Mouse (Mus musculus) forebrain, embryonic 16.5 days (tissue): ENCODE data around the gene Slc35e1. TPM values are rescaled to one million over a fixed set of nuclear protein-coding genes. Genes with fewer than 3 reads are reported as not detected.

Experiments
- ATAC-seq: fragments of 200-750 bp; cut with Nextera tagmentation; 2 replicates; pipeline ENCODE4 v1.8.0; 2017; ENCODE audit warnings: mild to moderate bottlenecking, moderate library complexity
- H3K27ac ChIP-seq: fragments of 300-500 bp; sonication (generic); 2 replicates; pipeline ENCODE4 v1.5.1; 2014; ENCODE audit warnings: low read length, control low read depth
- H3K27me3 ChIP-seq: fragments of 300-500 bp; sonication (generic); replicated peaks from 2 replicates; pipeline ENCODE4 v1.6.1; 2014; ENCODE audit warnings: low read length; ENCODE audit not compliant: control insufficient read depth, insufficient read depth
- H3K36me3 ChIP-seq: fragments of 300-500 bp; sonication (generic); 2 replicates; pipeline ENCODE4 v1.6.1; 2014; ENCODE audit not compliant: control insufficient read depth, insufficient read depth
- H3K4me1 ChIP-seq: fragments of 300-500 bp; sonication (generic); replicated peaks from 2 replicates; pipeline ENCODE4 v1.6.1; 2014; ENCODE audit warnings: low read length; ENCODE audit not compliant: control insufficient read depth, insufficient read depth
- H3K4me2 ChIP-seq: fragments of 300-500 bp; sonication (generic); 2 replicates; pipeline ENCODE4 v1.6.1; 2014; ENCODE audit warnings: mild to moderate bottlenecking, low read length, control low read depth
- H3K4me3 ChIP-seq: fragments of 300-500 bp; sonication (generic); replicated peaks from 2 replicates; pipeline ENCODE4 v1.5.1; 2014; ENCODE audit warnings: mild to moderate bottlenecking, low read length, control low read depth
- H3K9ac ChIP-seq: fragments of 300-500 bp; sonication (generic); replicated peaks from 2 replicates; pipeline ENCODE4 v1.6.1; 2014; ENCODE audit warnings: low read depth, low read length, control low read depth
- H3K9me3 ChIP-seq: fragments of 300-500 bp; sonication (generic); 2 replicates; pipeline ENCODE4 v1.6.1; 2016; ENCODE audit warnings: low read length; ENCODE audit not compliant: control insufficient read depth
- WGBS: fragments of 180-500 bp; shearing (Covaris S2); extraction: QIAGEN DNeasy Blood & Tissue Kit; methylation state at CpG from one replicate; pipeline ENCODE4 v1.1.7; 2014; 5-methylcytosine and 5-hydroxymethylcytosine counted together
- polyA plus RNA-seq: library from polyadenylated mRNA; unstranded; fragments of >200 nt; fragmentation: Nextera tagmentation; extraction: Ambion mirVana; gene quantifications from 2 replicates; pipeline ENCODE4 v1.2.1, GENCODE M21; 2015

The Slc35e1 gene
- polyA plus RNA-seq, 1 experiment from 2014 or later, result 10.2 TPM

DNA sequence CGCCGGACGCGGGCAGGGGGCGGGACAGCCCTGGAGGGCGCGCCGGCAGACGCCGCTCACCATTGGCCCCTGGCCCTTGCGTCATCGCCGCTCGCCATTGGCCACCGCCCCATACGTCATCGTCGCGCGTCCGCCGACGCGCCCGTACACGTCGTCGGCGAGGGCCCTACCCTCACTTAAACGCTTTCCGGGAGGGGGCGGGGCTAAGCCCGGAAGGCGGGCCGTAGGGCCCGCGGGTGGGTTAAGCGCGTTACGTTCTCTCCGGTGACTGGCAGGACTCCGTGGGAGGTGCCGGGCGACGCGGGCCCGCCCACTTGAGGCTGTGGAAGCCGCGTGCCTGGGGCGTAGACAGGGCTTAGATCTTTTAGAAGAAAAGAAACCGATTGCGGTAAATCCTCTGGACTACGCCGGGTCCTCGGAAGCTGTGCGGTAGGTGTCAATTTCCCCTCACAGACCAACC, 238 bp upstream of the Slc35e1 start:
- H3K9ac ChIP-seq, result peak overlapping the region; percentile 78
- ATAC-seq, result peak; percentile 96
- peak overlapping the region; percentile 73 for H3K4me2 ChIP-seq
- no peaks in the 10 kb centered on the region for H3K9me3 ChIP-seq
- peaks cover 3% of the 10 kb centered on the region; the same call in 1 of the 2 replicates for H3K36me3 ChIP-seq
- H3K4me3 ChIP-seq, result peak overlapping the region; percentile 79
- WGBS, result under 1% methylated on average over 56 of the region's 56 CpGs
- peak overlapping the region; percentile 79 for H3K27ac ChIP-seq
- no peaks in the 10 kb centered on the region for H3K27me3 ChIP-seq
- peaks cover 28% of the 10 kb centered on the region for H3K4me1 ChIP-seq

DNA sequence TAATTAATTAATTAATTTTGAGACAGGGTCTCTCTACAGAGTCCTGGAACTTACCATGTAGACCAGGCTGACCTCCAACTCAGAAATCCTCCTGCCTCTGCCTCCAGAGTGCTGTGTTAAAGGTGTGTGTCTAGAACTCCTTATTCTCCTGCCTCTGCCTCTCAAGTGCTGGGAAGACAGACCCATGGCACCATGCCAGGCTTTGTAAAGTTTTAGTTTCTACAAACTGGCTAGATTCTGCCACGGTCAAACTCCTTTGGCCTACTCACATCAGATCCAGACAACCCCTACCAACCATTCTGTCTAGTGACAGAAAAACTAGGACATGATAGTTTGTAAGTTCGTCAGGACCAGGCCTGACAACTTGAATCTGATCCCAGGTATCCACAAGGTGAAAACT, 1.4 kb downstream of the Slc35e1 start:
- Histone ChIP-seq H3K27ac (no peak overlapping the region), H3K36me3 (0 out of 2 replicates have a peak, but pooled peaks cover 3% of the 10 kb centered on the region), H3K4me1 (peaks cover 26% of the 10 kb centered on the region), H3K4me3 (no peak overlapping the region), H3K4me2 (peak overlapping the region; percentile 90; the same call in 1 of the 2 replicates), H3K27me3 (no peaks in the 10 kb centered on the region), H3K9me3 (no peaks in the 10 kb centered on the region), H3K9ac (no peak overlapping the region)
- 74% methylated on average over 2 of the region's 2 CpGs for WGBS
- ATAC-seq, result no peak

DNA sequence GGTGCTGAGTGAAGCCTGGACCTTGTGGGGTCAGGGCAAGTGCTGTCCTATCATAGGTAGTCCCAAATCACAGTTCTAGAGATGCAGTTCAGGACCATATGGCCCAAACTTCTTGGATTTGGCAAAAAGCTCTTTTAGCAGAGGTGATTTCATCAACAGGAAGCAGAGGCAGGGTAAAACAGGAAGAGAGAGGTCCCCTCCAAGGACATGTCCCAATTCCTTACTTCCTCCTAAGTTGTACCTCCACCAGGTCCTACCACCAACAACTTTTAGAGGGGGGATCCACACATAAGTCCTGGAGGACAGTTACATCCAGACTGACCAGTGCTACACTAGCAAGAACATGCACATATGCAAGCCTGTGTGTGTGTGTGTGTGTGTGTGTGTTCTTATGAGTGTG, 5.4 kb downstream of the Slc35e1 start:
- H3K4me3 ChIP-seq, result no peak overlapping the region
- no peak overlapping the region for H3K9ac ChIP-seq
- H3K27ac ChIP-seq, result no peak overlapping the region
- peaks cover 8% of the 10 kb centered on the region; the same call in 1 of the 2 replicates for H3K36me3 ChIP-seq
- no peaks in the 10 kb centered on the region for H3K27me3 ChIP-seq
- H3K4me1 ChIP-seq, result peaks cover 13% of the 10 kb centered on the region
- H3K4me2 ChIP-seq, result no peak overlapping the region
- no peak for ATAC-seq
- no peaks in the 10 kb centered on the region for H3K9me3 ChIP-seq

DNA sequence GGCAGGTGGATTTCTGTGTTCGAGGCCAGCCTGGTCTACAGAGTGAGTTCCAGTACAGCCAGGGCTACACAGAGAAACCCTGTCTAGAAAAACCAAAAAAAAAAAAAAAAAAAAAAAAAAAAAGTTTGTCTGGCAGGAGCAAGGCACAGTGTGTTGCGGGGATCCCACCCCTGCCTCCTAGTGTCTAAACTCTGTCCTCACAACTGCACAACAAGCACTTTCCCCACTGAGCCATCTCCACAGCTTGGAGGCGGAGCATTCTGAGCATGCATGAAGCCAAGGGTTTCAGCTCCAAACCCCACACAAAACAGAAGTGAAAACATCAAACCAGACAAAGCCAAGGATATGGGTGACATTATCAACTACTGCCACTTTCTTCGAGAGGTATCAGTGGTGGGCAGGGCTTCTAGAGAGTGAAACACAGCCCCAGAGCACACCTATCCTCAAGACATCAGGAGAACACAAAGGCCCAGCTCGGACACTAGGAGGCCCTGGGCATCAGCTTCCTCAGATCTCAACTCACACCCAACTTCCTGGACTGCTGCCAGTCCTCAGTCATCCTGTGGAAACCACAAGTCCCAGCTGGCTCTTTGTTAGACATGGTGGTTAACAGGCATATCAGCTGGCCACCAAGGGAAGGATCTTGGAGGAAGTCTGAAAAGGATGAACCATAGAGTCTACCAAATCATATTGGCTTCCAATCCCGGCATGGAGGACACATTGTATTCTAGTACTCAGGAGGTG, 6.8 kb downstream of the Slc35e1 start:
- ATAC-seq, result no peak
- H3K4me1 ChIP-seq, result 0 out of 2 replicates have a peak, but pooled peaks cover 3% of the 10 kb centered on the region
- no peak overlapping the region for H3K4me3 ChIP-seq
- H3K4me2 ChIP-seq, result no peak overlapping the region
- no peak overlapping the region for H3K27ac ChIP-seq
- no peak overlapping the region for H3K9ac ChIP-seq
- H3K9me3 ChIP-seq, result no peaks in the 10 kb centered on the region
- WGBS, result 89% methylated on average over 6 of the region's 6 CpGs
- H3K27me3 ChIP-seq, result no peaks in the 10 kb centered on the region
- peaks cover 8% of the 10 kb centered on the region; the same call in 1 of the 2 replicates for H3K36me3 ChIP-seq

DNA sequence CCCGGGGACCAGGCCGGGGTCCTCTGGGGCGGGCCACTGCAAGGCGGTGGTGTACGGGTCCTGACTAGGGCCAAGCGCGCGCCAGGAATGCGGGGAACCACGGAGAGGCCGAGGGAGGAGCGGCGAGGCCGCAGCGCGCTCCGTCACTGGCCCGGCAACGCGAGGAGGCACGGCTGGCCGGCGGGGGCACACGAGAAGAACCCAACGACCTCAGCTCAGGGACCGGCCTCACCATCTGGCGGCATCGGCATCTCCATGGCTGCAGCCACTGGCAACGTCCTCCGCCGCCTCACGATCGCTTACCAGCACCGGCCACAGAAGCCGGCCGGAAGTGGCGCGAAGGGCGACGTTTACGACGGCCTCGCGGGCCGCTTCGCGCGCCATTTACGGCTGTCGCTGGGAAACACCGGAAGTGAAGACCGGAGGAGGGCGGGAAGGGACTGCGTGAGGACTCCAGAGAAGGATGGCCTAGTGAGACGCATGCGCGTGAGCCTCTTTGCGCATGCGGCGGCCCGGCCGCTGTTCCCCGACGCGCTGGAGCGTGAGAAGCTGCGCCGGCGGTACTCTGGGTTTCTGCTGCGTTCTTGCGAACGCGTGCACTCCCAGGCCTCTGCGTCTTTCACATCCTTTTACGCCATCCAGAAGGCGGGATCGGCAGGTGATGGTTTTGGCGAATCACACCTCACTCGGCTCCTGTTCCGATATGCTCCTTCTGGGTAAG, 17.4 kb downstream of the Slc35e1 start, which contains the start of gene Cherp:
Cherp (minus strand) TSS at position 401 of the 721 bp plus-strand sequence.
- H3K9me3 ChIP-seq, result no peaks in the 10 kb centered on the region
- H3K36me3 ChIP-seq, result peaks cover 18% of the 10 kb centered on the region; the same call in 1 of the 2 replicates
- peak within 1 kb of the TSS; percentile 96 for H3K4me3 ChIP-seq
- H3K4me1 ChIP-seq, result peaks cover 22% of the 10 kb centered on the region
- peak within 1 kb of the TSS; percentile 75 for H3K9ac ChIP-seq
- ATAC-seq, result peak; percentile 97
- no peaks in the 10 kb centered on the region for H3K27me3 ChIP-seq
- peak within 1 kb of the TSS; percentile 99 for H3K4me2 ChIP-seq
- H3K27ac ChIP-seq, result peak within 1 kb of the TSS; percentile 81
- under 1% methylated on average over 79 of the region's 80 CpGs for WGBS

DNA sequence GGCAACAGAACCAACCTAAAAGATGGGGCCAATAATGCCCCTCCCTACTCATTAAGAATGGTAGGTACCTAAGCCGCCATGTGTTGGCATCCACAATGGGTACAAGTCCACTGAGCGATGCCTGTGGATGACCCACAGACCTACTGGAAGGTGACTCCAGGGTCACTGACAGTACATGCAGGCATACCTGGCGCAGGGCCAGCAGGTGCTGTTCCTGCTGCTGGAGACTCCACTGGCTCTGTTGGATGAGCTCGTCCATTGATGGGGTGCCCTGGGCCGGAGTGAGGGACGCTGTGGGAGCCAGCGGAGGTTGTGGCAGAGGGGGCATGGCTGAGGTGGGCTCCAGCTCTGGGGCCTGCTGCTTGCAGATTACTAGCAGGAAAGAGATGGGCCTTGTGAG, 21.7 kb downstream of the Slc35e1 start:
- H3K4me1 ChIP-seq, result peaks cover 15% of the 10 kb centered on the region
- ATAC-seq, result no peak
- no peaks in the 10 kb centered on the region for H3K27me3 ChIP-seq
- no peak overlapping the region for H3K27ac ChIP-seq
- 96% methylated on average over 7 of the region's 7 CpGs for WGBS
- H3K4me2 ChIP-seq, result no peak overlapping the region
- no peak overlapping the region for H3K4me3 ChIP-seq
- peaks cover 55% of the 10 kb centered on the region for H3K36me3 ChIP-seq
- H3K9me3 ChIP-seq, result no peaks in the 10 kb centered on the region
- no peak overlapping the region for H3K9ac ChIP-seq

DNA sequence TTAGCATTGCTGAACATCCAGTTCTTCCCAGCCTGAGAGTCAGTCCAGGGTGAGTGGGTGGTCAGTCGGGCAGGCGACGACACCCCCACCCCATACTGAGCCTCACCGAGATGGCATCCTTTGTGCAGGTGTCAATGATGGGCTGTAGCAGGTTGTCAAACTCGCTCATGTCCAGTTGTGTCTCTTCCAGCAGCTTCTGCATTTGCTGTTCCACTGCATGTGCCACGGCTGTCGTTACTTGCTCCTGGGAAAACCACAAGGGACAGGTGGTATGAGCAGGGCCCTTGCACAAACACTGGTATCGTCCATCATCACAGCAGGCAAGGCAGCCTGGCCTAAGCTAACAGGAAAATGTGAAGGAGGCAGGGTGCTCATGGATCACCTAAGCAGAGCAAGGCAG, 22.4 kb downstream of the Slc35e1 start:
- WGBS, result 94% methylated on average over 8 of the region's 8 CpGs
- H3K4me2 ChIP-seq, result no peak overlapping the region
- peaks cover 13% of the 10 kb centered on the region for H3K4me1 ChIP-seq
- H3K36me3 ChIP-seq, result peaks cover 60% of the 10 kb centered on the region
- no peaks in the 10 kb centered on the region for H3K27me3 ChIP-seq
- no peak overlapping the region for H3K27ac ChIP-seq
- H3K9ac ChIP-seq, result no peak overlapping the region
- no peak overlapping the region for H3K4me3 ChIP-seq
- no peaks in the 10 kb centered on the region for H3K9me3 ChIP-seq
- ATAC-seq, result no peak

DNA sequence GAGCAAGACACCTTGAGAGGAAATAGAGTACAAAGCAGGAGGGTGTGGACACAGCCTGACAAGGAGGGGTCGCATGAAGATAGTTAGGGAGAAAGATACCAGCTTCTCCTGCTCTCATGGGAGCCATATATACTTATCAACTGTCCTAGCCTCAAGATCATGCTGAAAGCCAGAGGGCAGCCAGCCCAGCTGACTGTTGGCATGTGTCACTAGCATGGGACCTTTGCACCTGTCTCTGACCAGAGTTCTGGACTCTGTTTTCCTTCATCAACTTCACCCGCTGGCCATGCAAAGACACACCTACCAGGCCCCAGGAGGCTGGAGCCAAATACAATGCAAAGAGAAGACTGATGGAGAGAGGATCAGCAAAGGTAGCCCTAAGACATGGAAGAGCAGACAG, 23.2 kb downstream of the Slc35e1 start:
- no peak overlapping the region for H3K4me3 ChIP-seq
- 92% methylated on average over 2 of the region's 2 CpGs for WGBS

DNA sequence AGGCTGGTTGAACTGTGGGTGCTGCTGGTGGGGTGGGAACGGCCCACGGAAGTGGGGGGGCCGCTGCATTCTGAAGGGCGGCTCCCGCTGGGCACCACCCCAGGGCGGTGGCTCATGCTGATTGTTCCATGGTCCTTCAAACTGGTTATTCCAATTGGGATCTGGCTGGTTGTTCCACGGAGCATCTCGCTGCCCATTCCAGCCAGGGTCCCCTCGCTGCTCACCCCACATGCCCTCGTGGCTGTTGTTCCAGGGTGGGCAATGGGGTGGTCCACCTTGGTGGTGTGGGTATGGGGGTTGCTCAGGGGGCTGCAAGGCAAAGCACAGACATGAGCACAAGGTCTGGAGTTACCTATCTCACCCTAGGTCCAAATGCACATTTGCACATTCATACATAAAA, 28.2 kb downstream of the Slc35e1 start:
- H3K36me3 ChIP-seq, result peaks cover 86% of the 10 kb centered on the region
- H3K9me3 ChIP-seq, result no peaks in the 10 kb centered on the region
- H3K27me3 ChIP-seq, result no peaks in the 10 kb centered on the region
- no peaks in the 10 kb centered on the region for H3K4me1 ChIP-seq
- H3K27ac ChIP-seq, result no peak overlapping the region
- ATAC-seq, result no peak
- WGBS, result 95% methylated on average over 10 of the region's 10 CpGs
- H3K4me2 ChIP-seq, result no peak overlapping the region
- H3K9ac ChIP-seq, result no peak overlapping the region
- H3K4me3 ChIP-seq, result no peak overlapping the region

More for the DNA sequence above, 23.2 kb downstream of the Slc35e1 start:
- no peak overlapping the region for H3K27ac ChIP-seq
- no peaks in the 10 kb centered on the region for H3K9me3 ChIP-seq
- H3K36me3 ChIP-seq, result peaks cover 64% of the 10 kb centered on the region
- peaks cover 10% of the 10 kb centered on the region for H3K4me1 ChIP-seq
- no peak overlapping the region for H3K9ac ChIP-seq
- no peaks in the 10 kb centered on the region for H3K27me3 ChIP-seq
- no peak overlapping the region for H3K4me2 ChIP-seq
- no peak for ATAC-seq
